Mouse (Mus musculus) right cerebral cortex, adult 18-20 months (tissue): Measurements from ENCODE around the gene Gm20852.
"Not testable (repeated sequence)": the region's sequence is repeated elsewhere in the genome, so short reads cannot be mapped to it uniquely, and the experiment has no call there.

Experiments
- DNase-seq: peaks from one replicate; pipeline ENCODE4 v3.0.0; 2022; ENCODE audit warnings: mixed read lengths

Gm20852 gene

DNA sequence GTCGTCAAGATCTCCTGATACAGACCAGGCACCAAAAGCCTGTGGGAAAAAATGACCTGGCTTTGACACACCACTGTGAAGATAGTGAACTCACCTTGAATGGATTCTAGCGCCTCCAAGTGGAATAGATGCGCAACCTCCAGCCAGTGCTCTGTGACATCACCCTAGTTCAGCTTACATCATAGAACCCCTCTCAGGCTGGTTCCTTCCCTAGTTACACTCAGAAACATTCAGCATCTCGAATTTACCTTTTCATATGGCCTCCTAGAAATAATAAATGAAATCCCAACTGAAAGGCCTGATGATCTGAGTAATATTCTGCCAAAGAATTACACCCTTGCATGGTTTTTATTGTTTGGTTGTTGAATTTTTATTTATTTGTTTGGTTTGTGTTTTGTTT lies at the start of gene Gm20852:
Gene Gm20852 (minus strand): TSS at position 101 of the 400 bp plus-strand sequence.
- not testable (repeated sequence) for DNase-seq
